Mouse (Mus musculus) myocyte (in vitro differentiated cells): ENCODE results near the gene Carf.

Experiments
- E2F4 ChIP-seq: IDR thresholded peaks from one replicate; pipeline ENCODE4 v1.6.1; 2011; ENCODE audit warnings: mild to moderate bottlenecking, control low read depth, moderate library complexity; ENCODE audit not compliant: insufficient read depth
- MAX ChIP-seq: IDR thresholded peaks from one replicate; pipeline ENCODE4 v1.6.1; 2011; ENCODE audit warnings: low read depth, mild to moderate bottlenecking, control low read depth
- MYOG ChIP-seq, 3 experiments: IDR thresholded peaks; one replicate each; pipeline ENCODE4 v1.6.1; 2011; ENCODE audit warnings: control low read depth in 2 of 3, low read depth in 2 of 3, mild to moderate bottlenecking in 2 of 3; ENCODE audit not compliant: insufficient read length in 2 of 3, control insufficient read depth in 1 of 3, insufficient read depth in 1 of 3
- POLR2A ChIP-seq: IDR thresholded peaks from one replicate; pipeline ENCODE4 v1.6.1; 2011; ENCODE audit warnings: low read depth, mild to moderate bottlenecking, control low read depth, moderate library complexity; ENCODE audit not compliant: insufficient read length
- TCF12 ChIP-seq: IDR thresholded peaks from one replicate; pipeline ENCODE4 v1.6.1; 2011; ENCODE audit warnings: mild to moderate bottlenecking, control low read depth; ENCODE audit not compliant: poor library complexity, insufficient read depth, severe bottlenecking
- USF1 ChIP-seq: IDR thresholded peaks from one replicate; pipeline ENCODE4 v1.6.1; 2011; ENCODE audit warnings: low read depth, mild to moderate bottlenecking, control low read depth, moderate library complexity

GRCm38 (mm10) chr1:60074935-60075334, 23.1 kb upstream of the Carf start:
- TF ChIP-seq POLR2A (no peak), MAX (no peak), E2F4 (no peak), USF1 (no peak), TCF12 (no peak), MYOG (IDR thresholded peaks at IDR 0.05; ENCODE audit: control insufficient read depth in 1 of 3, insufficient read depth in 1 of 3, insufficient read length in 2 of 3, low read depth in 2 of 3) (no peak)
